Mouse (Mus musculus) CD4-positive helper T cell, adult 2 months (primary cell): Measurements from ENCODE around the gene Olfr159.
"Not testable (repeated sequence)": the region's sequence is repeated elsewhere in the genome, so short reads cannot be mapped to it uniquely, and the experiment has no call there.

Source experiments
- DNase-seq: peaks from one replicate; pipeline ENCODE4 v3.0.0-alpha.2; 2012; ENCODE audit warnings: low read depth, missing footprints, low spot score

Olfr159 gene

GRCm38 (mm10) chr4:43770909-43771308 lies at the start of gene Olfr159:
TSS of gene Olfr159 (minus strand) at chr4:43771009.
- DNase-seq, result no peak

GRCm38 (mm10) chr4:43798936-43799335 lies 28.1 kb upstream of the Olfr159 start:
- DNase-seq, result no peak

GRCm38 (mm10) chr4:43795844-43796243 lies 25.0 kb upstream of the Olfr159 start:
- DNase-seq, result not testable (repeated sequence)

- no peak for DNase-seq
These were observed 24.5 kb upstream of the Olfr159 start for GRCm38 (mm10) chr4:43795296-43795695.

GRCm38 (mm10) chr4:43772304-43772703 lies 1.5 kb upstream of the Olfr159 start:
- DNase-seq, result no peak

- no peak for DNase-seq
These were observed 817 bp upstream of the Olfr159 start for GRCm38 (mm10) chr4:43771626-43772025.

GRCm38 (mm10) chr4:43769374-43769773 lies 1.4 kb downstream of the Olfr159 start:
- DNase-seq, result no peak

GRCm38 (mm10) chr4:43768341-43768740 lies 2.5 kb downstream of the Olfr159 start:
- DNase-seq, result no peak

- DNase-seq, result peak; percentile 43
These were observed 7.4 kb downstream of the Olfr159 start for GRCm38 (mm10) chr4:43763410-43763809.

- DNase-seq, result no peak
These were observed 9.5 kb downstream of the Olfr159 start for GRCm38 (mm10) chr4:43761336-43761735.

- DNase-seq, result no peak
These were observed 10.3 kb downstream of the Olfr159 start for GRCm38 (mm10) chr4:43760460-43760859.

GRCm38 (mm10) chr4:43759571-43760418 lies 11.0 kb downstream of the Olfr159 start:
- no peak for DNase-seq

- DNase-seq, result no peak
These were observed 13.6 kb downstream of the Olfr159 start for GRCm38 (mm10) chr4:43757213-43757612.

GRCm38 (mm10) chr4:43745187-43745586 lies 25.6 kb downstream of the Olfr159 start:
- DNase-seq, result peak; percentile 22

GRCm38 (mm10) chr4:43743099-43743498 lies 27.7 kb downstream of the Olfr159 start:
- no peak for DNase-seq

- no peak for DNase-seq
These were observed 28.2 kb downstream of the Olfr159 start for GRCm38 (mm10) chr4:43742637-43743036.

- no peak for DNase-seq
These were observed 29.3 kb downstream of the Olfr159 start for GRCm38 (mm10) chr4:43741526-43741925.

GRCm38 (mm10) chr4:43738989-43739674 lies 31.7 kb downstream of the Olfr159 start:
- no peak for DNase-seq

- no peak for DNase-seq
These were observed 33.7 kb downstream of the Olfr159 start for GRCm38 (mm10) chr4:43737144-43737543.

GRCm38 (mm10) chr4:43733186-43733585 lies 37.6 kb downstream of the Olfr159 start:
- DNase-seq, result no peak

- no peak for DNase-seq
These were observed 38.6 kb downstream of the Olfr159 start for GRCm38 (mm10) chr4:43732171-43732570.

GRCm38 (mm10) chr4:43730750-43731297 lies 40.0 kb downstream of the Olfr159 start:
- no peak for DNase-seq
